ENCODE assay signal across 8 mouse cellular contexts in the genomic region with DNA sequence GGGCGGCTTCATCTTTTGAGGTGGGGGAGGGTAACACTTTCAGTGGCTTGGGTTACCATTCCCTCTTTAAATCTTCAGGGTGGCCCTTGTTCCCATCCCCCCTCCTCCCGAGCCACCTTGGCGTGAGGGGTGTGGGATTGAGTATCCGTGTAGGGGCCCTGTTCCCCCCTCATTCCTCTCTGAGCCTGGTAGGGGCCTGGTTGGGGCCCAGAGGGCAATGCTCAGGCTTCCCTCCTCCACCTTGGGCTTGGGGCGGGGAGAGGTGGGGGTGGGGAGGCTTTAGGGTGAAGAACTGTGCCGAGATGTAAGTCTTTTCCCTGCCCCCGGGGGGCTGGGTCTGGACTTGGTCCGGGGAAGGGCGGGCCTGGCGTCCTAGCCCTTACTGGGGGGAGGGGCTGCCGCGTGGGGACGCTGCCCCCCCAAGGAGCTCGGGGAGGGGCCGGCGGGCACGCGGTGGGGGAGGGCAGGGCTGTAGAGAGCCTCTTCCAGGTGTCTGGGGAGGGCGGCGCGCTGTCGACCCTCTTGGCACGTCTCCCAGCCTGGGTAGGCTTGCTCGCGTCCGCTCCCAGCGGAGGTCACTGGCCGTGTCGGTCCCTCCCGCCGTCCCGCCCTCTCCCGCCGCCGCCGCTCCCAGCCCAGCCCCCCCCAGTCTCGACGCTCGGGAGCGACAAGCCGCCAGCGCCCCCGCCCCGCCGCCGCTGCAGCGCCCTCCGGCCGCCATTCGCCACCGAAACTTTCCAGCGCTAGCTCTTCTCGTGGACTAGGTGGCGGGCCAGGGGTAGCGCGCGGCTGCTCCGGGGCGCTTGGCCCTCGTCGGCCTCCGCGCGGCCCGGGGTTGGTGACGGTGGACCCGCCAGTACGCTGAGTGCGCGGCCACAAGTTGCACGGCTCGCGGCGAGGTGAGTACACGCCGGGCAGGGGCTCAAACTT. TPM values are rescaled to one million over a fixed set of nuclear protein-coding genes. Genes with fewer than 3 reads are reported as not detected.
DNase-seq lines count a peak whose midpoint lies in the region; ATAC-seq and TF ChIP-seq lines count a peak whose summit lies in the region.

Gene Tbl1x (plus strand): TSS at position 643 of the 930 bp plus-strand sequence.

- ATAC-seq in erythroid progenitor cell, adult 5-6 weeks (replicated peaks; ENCODE audit: low FRiP score, poor library complexity, severe bottlenecking): peak; percentile 69
- ATAC-seq in heart, embryonic 13.5 days (ENCODE audit: extremely low read depth, insufficient number of reproducible peaks, low FRiP score, low TSS enrichment): peak; percentile 64
- ATAC-seq in liver, embryonic 15.5 days (ENCODE audit: insufficient read depth): peak; percentile 78
- ATAC-seq in neural tube, embryonic 12.5 days (ENCODE audit: low FRiP score, low read depth): peak; percentile 81
- ATAC-seq in stomach, postnatal 0 days (ENCODE audit: low FRiP score, low TSS enrichment): peak; percentile 72

- H3K9ac ChIP-seq in heart, embryonic 13.5 days: peak within 1 kb of the TSS; percentile 92
- peak within 1 kb of the TSS; percentile 64 for H3K9ac ChIP-seq in liver, embryonic 15.5 days
- peak within 1 kb of the TSS; percentile 79 for H3K9ac ChIP-seq in neural tube, embryonic 12.5 days
- peak within 1 kb of the TSS; percentile 83 for H3K9ac ChIP-seq in stomach, postnatal 0 days (ENCODE audit: low read length)

- H3K27me3 ChIP-seq in heart, embryonic 13.5 days (replicated peaks): no peaks in the 10 kb centered on the region
- no peaks in the 10 kb centered on the region for H3K27me3 ChIP-seq in liver, embryonic 15.5 days
- H3K27me3 ChIP-seq in neural tube, embryonic 12.5 days (replicated peaks): no peaks in the 10 kb centered on the region
- H3K27me3 ChIP-seq in stomach, postnatal 0 days (ENCODE audit: control insufficient read depth, insufficient read depth, low read length): no peaks in the 10 kb centered on the region

- DNase-seq in CD4-positive helper T cell, adult 2 months (ENCODE audit: low read depth, low spot score): peak; percentile 76
- DNase-seq in kidney, postnatal 10 days: peak; percentile 90
- peak; percentile 80 for DNase-seq in stomach, postnatal 0 days (ENCODE audit: low spot score)

- TF ChIP-seq EP300 in stomach, postnatal 0 days (optimal IDR thresholded peaks at IDR 0.05): no peak

- 9% methylated on average over 67 of the region's 76 CpGs for WGBS in heart, embryonic 13.5 days
- WGBS in liver, embryonic 15.5 days (ENCODE audit: insufficient replicate concordance): 9% methylated on average over 45 of the region's 76 CpGs
- WGBS in neural tube, embryonic 12.5 days: 23% methylated on average over 62 of the region's 76 CpGs
- WGBS in stomach, postnatal 0 days: 16% methylated on average over 34 of the region's 76 CpGs

- TF ChIP-seq CTCF in bone marrow macrophage, adult 2 months (IDR thresholded peaks at IDR 0.05; ENCODE audit: low read depth, low read length): no peak
- TF ChIP-seq CTCF in stomach, postnatal 0 days (IDR thresholded peaks at IDR 0.05; ENCODE audit: low read depth): peak; percentile 26; the same call in 1 of the 2 replicates

- peak within 1 kb of the TSS; percentile 91 for H3K27ac ChIP-seq in bone marrow macrophage, adult 2 months (ENCODE audit: insufficient read depth, low read depth, low read length)
- H3K27ac ChIP-seq in heart, embryonic 13.5 days (replicated peaks): peak within 1 kb of the TSS; percentile 96
- peak within 1 kb of the TSS; percentile 75 for H3K27ac ChIP-seq in liver, embryonic 15.5 days (replicated peaks)
- H3K27ac ChIP-seq in neural tube, embryonic 12.5 days: peak within 1 kb of the TSS; percentile 91
- H3K27ac ChIP-seq in stomach, postnatal 0 days (replicated peaks): peak within 1 kb of the TSS; percentile 95

- H3K4me2 ChIP-seq in heart, embryonic 13.5 days: peak within 1 kb of the TSS; percentile 70
- H3K4me2 ChIP-seq in liver, embryonic 15.5 days: peak within 1 kb of the TSS; percentile 80
- peak within 1 kb of the TSS; percentile 59 for H3K4me2 ChIP-seq in neural tube, embryonic 12.5 days (replicated peaks)
- H3K4me2 ChIP-seq in stomach, postnatal 0 days (replicated peaks; ENCODE audit: low read depth): peak within 1 kb of the TSS; percentile 53

- no peaks in the 10 kb centered on the region for H3K36me3 ChIP-seq in heart, embryonic 13.5 days
- H3K36me3 ChIP-seq in liver, embryonic 15.5 days (replicated peaks): no peaks in the 10 kb centered on the region
- H3K36me3 ChIP-seq in neural tube, embryonic 12.5 days: no peaks in the 10 kb centered on the region
- no peaks in the 10 kb centered on the region for H3K36me3 ChIP-seq in stomach, postnatal 0 days (ENCODE audit: control insufficient read depth, insufficient read depth, low read length)

- no peaks in the 10 kb centered on the region for H3K9me3 ChIP-seq in heart, embryonic 13.5 days
- H3K9me3 ChIP-seq in liver, embryonic 15.5 days (replicated peaks): no peaks in the 10 kb centered on the region
- H3K9me3 ChIP-seq in neural tube, embryonic 12.5 days: no peaks in the 10 kb centered on the region
- no peaks in the 10 kb centered on the region for H3K9me3 ChIP-seq in stomach, postnatal 0 days (ENCODE audit: control insufficient read depth, low read length)

- no peak for TF ChIP-seq POLR2A in bone marrow macrophage, adult 2 months (IDR thresholded peaks at IDR 0.05; ENCODE audit: borderline replicate concordance, low read depth, low read length)

- H3K4me3 ChIP-seq in bone marrow macrophage, adult 2 months (ENCODE audit: insufficient read depth, low read length): peak within 1 kb of the TSS; percentile 63
- peak within 1 kb of the TSS; percentile 74 for H3K4me3 ChIP-seq in heart, embryonic 13.5 days
- peak within 1 kb of the TSS; percentile 68 for H3K4me3 ChIP-seq in liver, embryonic 15.5 days (replicated peaks)
- H3K4me3 ChIP-seq in neural tube, embryonic 12.5 days: peak within 1 kb of the TSS; percentile 63
- H3K4me3 ChIP-seq in stomach, postnatal 0 days (ENCODE audit: low read depth, low read length): peak within 1 kb of the TSS; percentile 68

- peaks cover 11% of the 10 kb centered on the region for H3K4me1 ChIP-seq in bone marrow macrophage, adult 2 months (ENCODE audit: control insufficient read depth, insufficient read depth, low read length)
- H3K4me1 ChIP-seq in heart, embryonic 13.5 days: peaks cover 29% of the 10 kb centered on the region
- peaks cover 25% of the 10 kb centered on the region for H3K4me1 ChIP-seq in liver, embryonic 15.5 days (replicated peaks)
- no peaks in the 10 kb centered on the region for H3K4me1 ChIP-seq in neural tube, embryonic 12.5 days
- H3K4me1 ChIP-seq in stomach, postnatal 0 days (replicated peaks; ENCODE audit: control insufficient read depth, insufficient read depth): no peaks in the 10 kb centered on the region

RNA-seq across cellular contexts. Expression of gene Tbl1x, which starts in this region (rescaled TPM):
- 37.4 and 43.8 TPM in 2 replicates for polyA plus RNA-seq in bone marrow macrophage, adult 2 months (2012; ENCODE audit: insufficient read depth, insufficient read length, missing spikeins)
- 17.2 and 20.2 TPM in 2 replicates for total RNA-seq in erythroid progenitor cell, adult 5-6 weeks (2015; ENCODE audit: low replicate concordance)
- total RNA-seq in erythroid progenitor cell, adult 5-6 weeks (2017; ENCODE audit: low replicate concordance): 8.3 and 9.4 TPM in 2 replicates
- 51.8 and 55.3 TPM in 2 replicates for polyA plus RNA-seq in heart, embryonic 13.5 days (2015; fragmentation: Nextera tagmentation; extraction: Ambion mirVana)
- polyA plus RNA-seq in liver, embryonic 15.5 days (2015; fragmentation: Nextera tagmentation; extraction: Ambion mirVana): 15.7 and 16.2 TPM in 2 replicates
- polyA plus RNA-seq in neural tube, embryonic 12.5 days (2016; fragmentation: Nextera tagmentation; extraction: Ambion mirVana): 54.5 and 56.2 TPM in 2 replicates
- 24.3 and 25.7 TPM in 2 replicates for polyA plus RNA-seq in stomach, postnatal 0 days (2015; fragmentation: Nextera tagmentation; extraction: Ambion mirVana)

Comparison
In these comparisons a context has a peak if more than half of its experiments do, and no peak if none do; other contexts are left out.
1. Peak in every context shown above with its lines: DNase-seq, ATAC-seq, H3K4me3 ChIP-seq and H3K27ac ChIP-seq.